Mouse (Mus musculus): ENCODE measurements at regions not wholly inside any gene's neighbourhood (a gene's known extent, or its start where the extent isn't known, plus 50 kb on each side); places are given as distances from the start of the nearest gene placed in this dataset.

DNA sequence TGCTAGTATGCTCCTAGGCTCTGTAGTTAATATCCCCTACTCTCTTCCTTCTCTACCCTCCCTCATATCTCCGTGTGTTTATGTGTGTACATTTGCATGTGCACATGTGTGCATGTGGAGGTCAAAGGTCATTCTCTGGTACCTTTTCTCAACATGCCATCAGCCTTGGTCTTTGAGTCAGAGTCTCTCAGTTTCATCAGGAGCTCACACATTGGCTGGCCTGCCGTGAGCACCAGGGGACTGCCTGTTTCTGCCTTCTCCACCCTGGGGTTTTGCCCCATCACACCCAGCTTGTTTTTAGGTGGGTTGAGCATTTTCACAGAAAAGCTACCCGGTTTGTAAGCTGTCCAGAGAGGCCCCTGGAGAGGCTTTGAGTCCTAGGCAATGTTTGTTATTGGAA, 292.8 kb upstream of the Eef2kmt start:
- intact Hi-C loops (cut with DNase I), result no loop called here
- DNase-seq (ENCODE audit: low spot score in 2 of 2), result no peak

DNA sequence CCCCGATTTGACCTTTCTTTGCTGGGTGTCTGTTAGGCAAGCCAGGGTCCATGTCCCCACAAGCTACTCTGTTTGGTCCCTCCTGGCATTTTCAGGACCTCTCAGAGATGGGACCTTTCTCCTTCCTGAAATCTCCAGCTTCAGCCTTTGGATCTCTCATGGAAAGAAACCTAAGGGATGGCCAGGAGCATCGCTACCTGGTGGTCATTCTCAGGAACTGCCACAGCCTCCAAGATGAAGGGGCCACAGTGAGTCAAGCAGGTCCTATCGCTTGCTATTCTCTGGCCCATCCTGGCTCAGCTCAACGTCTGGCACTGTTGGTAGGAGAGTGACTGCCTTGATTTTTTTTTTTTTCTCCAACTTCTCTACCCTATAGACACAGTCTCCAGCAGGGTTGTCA, 291.0 kb upstream of the Eef2kmt start:
- no peak for DNase-seq (ENCODE audit: low spot score in 2 of 2)
- intact Hi-C loops (cut with DNase I), result no loop called here

DNA sequence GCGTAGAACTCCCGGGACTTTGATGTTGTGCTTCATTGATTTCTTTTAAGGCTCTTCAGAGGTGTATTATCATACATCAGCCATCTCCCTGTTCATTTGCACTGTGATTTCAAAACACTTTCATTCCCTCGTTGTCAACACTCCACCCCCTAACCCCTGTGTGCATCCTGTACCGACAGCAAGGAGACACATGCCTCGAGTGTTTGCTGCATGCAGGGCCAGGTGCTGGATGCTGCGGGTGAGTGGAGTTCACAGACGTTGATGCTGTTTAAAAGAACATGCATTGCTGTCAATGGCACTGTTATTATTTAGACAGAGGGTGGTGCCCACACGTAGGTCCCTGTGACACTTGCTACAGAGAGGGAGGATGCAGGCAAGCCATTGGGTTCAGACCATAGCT, 290.0 kb upstream of the Eef2kmt start:
- no peak for DNase-seq (ENCODE audit: low spot score in 2 of 2)
- intact Hi-C loops (cut with DNase I), result no loop called here

GRCm38 (mm10) chr16:5544436-5544835, 288.7 kb upstream of the Eef2kmt start:
- intact Hi-C loops (cut with DNase I), result no loop called here
- DNase-seq (ENCODE audit: low spot score in 2 of 2), result no peak

DNA sequence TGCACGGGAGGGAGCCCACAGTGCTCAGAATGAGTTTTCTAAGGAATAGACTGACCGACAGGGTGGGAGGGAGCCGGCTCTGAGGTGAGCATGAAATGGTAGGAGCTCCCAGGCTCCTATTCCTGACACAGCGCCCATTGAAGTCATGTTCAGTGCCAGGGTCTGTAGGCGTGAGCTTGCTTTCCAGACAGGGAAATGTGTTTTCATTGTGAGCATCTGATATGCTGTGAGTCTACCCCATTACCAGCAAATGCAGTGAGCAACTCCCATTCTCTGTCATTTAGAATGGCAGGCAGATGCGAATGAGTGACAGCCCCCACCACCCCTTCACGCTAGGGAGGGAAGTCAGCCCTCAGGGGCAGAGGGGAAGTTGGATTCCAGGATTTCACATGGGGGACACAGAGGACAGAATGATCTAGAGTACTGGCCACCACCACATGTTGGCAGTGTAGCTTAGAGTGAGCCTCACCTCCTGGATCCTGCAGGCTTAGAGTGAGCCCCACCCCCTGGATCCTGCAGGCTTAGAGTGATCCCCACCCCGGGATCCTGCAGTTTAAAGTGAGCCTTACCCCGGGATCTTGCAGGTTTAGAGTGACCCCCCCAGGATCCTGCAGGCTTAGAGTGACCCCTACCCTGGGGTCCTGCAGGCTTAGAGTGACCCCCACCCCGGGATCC, 283.2 kb upstream of the Eef2kmt start:
- intact Hi-C loops (cut with DNase I), result no loop called here
- DNase-seq (ENCODE audit: low spot score in 2 of 2), result no peak

DNA sequence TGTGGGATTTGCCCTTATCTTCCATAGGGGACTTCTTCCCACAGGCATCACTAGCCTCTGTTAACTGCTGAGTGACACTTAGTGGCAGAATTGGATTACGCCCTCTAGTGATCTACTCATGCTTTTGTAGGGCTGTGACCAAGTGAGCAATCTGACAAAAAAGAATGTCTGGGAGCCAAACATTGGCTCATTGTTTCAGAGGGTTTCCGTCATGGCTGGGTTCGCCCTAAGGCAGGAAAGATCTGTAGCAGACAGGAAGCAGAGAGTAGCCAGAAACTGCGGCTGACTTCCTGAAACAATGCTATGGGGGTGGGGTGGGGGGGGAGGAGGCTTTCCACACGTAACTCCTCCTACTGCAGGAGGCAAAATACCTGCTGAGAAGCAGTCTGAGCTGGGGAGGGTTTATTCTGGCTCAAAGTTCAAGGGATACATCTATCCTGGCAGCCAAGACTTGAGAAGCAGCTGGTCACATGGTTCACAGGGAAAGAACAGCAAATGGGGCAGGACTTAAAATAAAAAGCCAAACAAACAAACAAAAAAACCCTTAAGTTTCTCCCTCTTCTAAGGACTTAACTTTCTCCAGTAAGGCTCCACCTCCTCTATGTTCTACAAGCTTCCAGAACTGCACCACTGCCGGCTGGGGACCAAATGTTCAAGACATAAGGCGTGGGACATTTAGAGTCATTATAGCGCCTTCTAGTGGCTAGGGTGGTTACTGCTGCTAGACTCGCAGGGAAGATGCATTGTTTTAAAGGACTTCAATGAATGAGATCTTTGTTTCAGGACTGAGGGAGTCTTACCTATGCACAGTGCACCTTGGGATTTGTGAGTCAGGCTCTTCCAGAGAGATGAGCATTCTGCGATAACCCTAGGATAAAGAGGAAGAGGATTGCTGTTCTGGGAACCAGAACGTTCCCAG, 281.8 kb upstream of the Eef2kmt start:
- intact Hi-C loops (cut with DNase I), result no loop called here
- DNase-seq (ENCODE audit: low spot score in 2 of 2), result no peak

DNA sequence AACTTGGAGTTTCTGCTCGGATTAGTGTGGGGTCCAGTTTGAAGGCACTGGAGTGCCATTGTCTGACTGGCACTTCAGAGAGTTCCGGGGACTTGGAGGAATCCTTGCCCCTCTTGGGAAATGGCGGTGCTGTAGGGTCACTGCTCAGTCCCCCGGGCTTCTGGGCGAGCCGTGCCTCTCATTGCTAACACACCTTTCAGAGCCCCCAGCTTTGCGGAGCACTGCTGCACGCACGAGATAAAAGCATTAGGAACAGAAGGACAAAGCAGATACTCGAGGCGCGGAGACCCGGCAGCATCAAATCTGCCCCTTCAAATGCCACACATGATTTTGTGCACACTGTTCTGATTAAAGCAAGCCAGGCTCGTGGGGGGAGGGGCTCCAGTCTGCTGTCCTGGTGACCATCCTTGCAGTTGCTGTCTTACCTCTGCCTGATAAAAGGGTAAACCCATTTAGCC, 280.8 kb upstream of the Eef2kmt start:
- intact Hi-C loops (cut with DNase I), result no loop called here
- DNase-seq (ENCODE audit: low spot score in 2 of 2), result no peak

DNA sequence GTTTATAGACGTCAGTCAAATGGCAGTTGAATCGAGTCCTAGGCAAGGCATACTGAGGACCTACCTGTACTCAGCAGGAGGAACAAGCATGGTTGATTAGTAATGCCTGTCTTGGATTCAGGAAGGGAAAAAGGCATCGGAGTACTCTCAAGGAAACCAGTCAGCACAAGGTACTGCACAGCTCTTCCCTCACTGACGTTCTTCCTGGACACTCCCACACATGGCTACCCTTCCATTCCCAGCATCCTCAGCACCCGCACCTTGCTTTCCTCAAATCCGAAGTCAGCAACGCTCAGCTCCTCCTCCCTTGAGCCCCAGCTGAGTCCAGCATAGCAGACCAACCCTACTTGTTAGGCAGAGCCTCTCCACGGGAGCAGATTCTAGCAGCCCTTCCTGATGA, 279.6 kb upstream of the Eef2kmt start:
- DNase-seq (ENCODE audit: low spot score in 2 of 2), result no peak
- intact Hi-C loops (cut with DNase I), result no loop called here

DNA sequence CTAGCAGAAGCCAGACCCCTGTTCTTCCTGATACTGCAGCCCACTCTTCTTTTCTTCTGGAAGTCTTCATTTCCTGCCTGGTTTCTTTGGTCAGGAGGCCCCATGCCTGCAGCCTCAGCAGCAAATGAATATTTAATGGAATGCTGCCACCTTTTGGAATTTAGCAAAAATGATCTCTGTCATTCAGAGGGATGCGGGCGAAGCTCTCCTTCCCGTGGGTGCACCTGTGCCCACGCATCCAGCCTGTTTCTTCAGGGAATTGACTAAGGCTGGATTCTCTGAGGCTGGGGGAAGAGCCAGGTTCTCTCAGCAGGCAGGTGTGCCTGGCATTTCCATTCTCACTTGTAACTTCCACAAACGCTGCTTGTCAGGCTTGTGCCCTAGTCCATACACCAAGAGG, 279.1 kb upstream of the Eef2kmt start:
- intact Hi-C loops (cut with DNase I), result no loop called here
- peak; percentile 49 to 68 for DNase-seq (ENCODE audit: low spot score in 2 of 2)

- DNase-seq (ENCODE audit: low spot score in 2 of 2), result no peak
- intact Hi-C loops (cut with DNase I), result no loop called here
These were observed 278.6 kb upstream of the Eef2kmt start for GRCm38 (mm10) chr16:5534385-5534784.

GRCm38 (mm10) chr16:5532281-5532680, 276.5 kb upstream of the Eef2kmt start:
- intact Hi-C loops (cut with DNase I), result loop anchor here (2.0 kb wide), 1 partner anchor 59 kb away; no protein-coding TSS in a partner anchor
- no peak for DNase-seq (ENCODE audit: low spot score in 2 of 2)

GRCm38 (mm10) chr16:5529823-5530222, 274.0 kb upstream of the Eef2kmt start:
- intact Hi-C loops (cut with DNase I), result no loop called here

GRCm38 (mm10) chr16:5527936-5528335, 272.2 kb upstream of the Eef2kmt start:
- DNase-seq (ENCODE audit: low spot score in 2 of 2), result no peak
- intact Hi-C loops (cut with DNase I), result no loop called here

More at GRCm38 (mm10) chr16:5529823-5530222, 274.0 kb upstream of the Eef2kmt start:
- DNase-seq (ENCODE audit: low spot score in 2 of 2), result no peak

GRCm38 (mm10) chr16:5524375-5524774, 268.6 kb upstream of the Eef2kmt start:
- no peak for DNase-seq (ENCODE audit: low spot score in 2 of 2)
- intact Hi-C loops (cut with DNase I), result no loop called here

DNA sequence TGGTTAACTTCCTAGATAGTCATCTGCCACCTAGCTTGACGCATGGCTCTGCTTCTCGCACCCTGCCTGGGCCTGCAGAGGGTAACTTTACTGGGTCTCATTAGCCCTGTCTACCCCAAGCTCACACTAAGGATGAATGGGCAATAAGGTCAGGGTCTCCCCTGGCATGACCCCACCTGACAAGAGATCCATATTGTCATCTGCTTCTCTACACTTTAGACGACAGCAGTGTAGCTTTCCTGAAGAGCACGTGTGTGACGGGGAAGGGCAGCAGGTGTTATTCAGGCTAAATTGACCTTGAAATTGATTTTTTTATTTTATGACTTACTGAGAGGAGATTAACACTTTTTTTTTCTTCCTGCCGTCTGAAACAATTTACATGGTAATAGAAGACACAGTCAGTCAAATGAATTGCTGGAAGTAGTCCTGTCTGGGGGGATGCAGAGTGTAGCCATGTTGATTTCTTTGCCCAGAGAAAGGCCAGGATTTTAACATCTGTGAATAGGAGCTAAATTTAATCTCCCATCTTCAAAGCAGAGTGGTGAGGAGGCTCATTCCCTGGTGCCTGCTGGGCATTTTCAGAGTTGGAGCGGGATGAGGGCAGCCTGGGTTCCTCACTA, 267.7 kb upstream of the Eef2kmt start:
- no peak for DNase-seq (ENCODE audit: low spot score in 2 of 2)
- intact Hi-C loops (cut with DNase I), result no loop called here

DNA sequence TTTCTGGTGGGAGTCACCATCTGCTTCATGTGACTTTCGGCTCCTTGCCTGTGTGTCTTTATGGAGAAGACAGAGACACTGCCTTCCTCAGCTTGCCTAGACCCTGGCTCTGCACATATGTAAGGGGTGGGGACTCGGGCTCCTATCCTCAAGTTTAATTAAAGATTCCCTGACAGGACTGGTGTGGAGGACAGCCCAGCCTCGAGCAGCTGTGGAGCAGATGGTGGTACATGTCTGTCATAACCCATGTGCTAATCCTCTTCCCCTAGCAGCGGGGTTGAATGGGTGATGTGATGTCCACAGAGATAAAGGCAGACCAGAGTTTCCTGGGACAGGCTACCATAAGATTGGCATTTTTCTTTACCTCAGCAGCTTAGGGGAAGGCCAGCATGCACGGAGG, 262.0 kb upstream of the Eef2kmt start:
- intact Hi-C loops (cut with DNase I), result no loop called here
- DNase-seq (ENCODE audit: low spot score in 2 of 2), result no peak

GRCm38 (mm10) chr16:5515867-5516266, 260.1 kb upstream of the Eef2kmt start:
- intact Hi-C loops (cut with DNase I), result no loop called here
- DNase-seq (ENCODE audit: low spot score in 2 of 2), result no peak

- no peak for DNase-seq (ENCODE audit: low spot score in 2 of 2)
- intact Hi-C loops (cut with DNase I), result no loop called here
These were observed 251.5 kb upstream of the Eef2kmt start for GRCm38 (mm10) chr16:5507261-5507660.

- DNase-seq (ENCODE audit: low spot score in 2 of 2), result no peak
- intact Hi-C loops (cut with DNase I), result no loop called here
These were observed 246.2 kb upstream of the Eef2kmt start for GRCm38 (mm10) chr16:5501961-5502360.

DNA sequence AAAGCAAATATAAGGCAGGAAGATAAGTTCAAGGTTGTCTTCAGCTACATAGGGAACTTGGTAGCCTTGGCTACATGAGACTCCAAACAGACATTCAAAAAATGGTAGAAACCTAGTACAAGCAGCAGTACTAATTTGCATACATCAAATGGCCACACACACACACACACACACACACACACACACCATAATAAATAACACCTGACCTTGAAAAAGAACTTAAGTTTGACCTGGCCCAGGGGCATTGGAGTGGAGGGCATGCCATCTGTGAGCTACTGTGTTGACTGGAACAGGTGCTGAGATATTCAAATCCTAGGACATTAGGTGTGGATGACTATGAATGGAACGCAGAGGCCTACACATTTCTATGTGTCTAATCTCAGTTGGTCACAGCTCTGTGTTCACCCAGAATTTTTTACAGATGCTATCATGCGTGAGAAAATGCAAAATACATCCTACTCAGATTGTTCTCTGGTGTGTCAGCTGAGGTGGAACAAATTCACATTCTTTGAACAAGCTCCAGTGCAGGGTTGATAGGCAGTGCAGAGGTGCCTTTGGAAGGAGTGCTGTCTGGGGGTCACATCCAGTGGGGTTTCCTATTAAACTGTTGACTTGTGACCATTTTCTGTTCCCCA, 240.4 kb upstream of the Eef2kmt start:
- intact Hi-C loops (cut with DNase I), result no loop called here
- DNase-seq (ENCODE audit: low spot score in 2 of 2), result no peak

All from left cerebral cortex, postnatal 36 days (tissue).